Mouse (Mus musculus): ENCODE measurements around the gene S100pbp. TPM values are rescaled to one million over a fixed set of nuclear protein-coding genes. Genes with fewer than 3 reads are reported as not detected.

Gene S100pbp
- polyA plus RNA-seq, 1 experiment from 2014 or later = 20.7 TPM

GRCm38 (mm10) chr4:129108624-129109023 lies 80.9 kb downstream of the S100pbp start:
- Histone ChIP-seq H3K9ac (ENCODE audit: low read depth, low read length) (no peak overlapping the region), H3K4me1 (replicated peaks; ENCODE audit: control insufficient read depth, insufficient read depth, low read length) (peaks cover 8% of the 10 kb centered on the region; the same call in 1 of the 2 replicates), H3K4me3 (ENCODE audit: low read depth, low read length) (no peak overlapping the region), H3K27ac (ENCODE audit: low read depth, low read length) (no peak overlapping the region), H3K4me2 (replicated peaks; ENCODE audit: low read depth, low read length) (no peak overlapping the region), H3K9me3 (ENCODE audit: control insufficient read depth, low read length) (no peaks in the 10 kb centered on the region), H3K27me3 (ENCODE audit: control insufficient read depth, insufficient read depth, low read length) (peaks cover 19% of the 10 kb centered on the region), H3K36me3 (ENCODE audit: control insufficient read depth, insufficient read depth, low read length) (no peaks in the 10 kb centered on the region)
- 92% methylated on average over 7 of the region's 7 CpGs for WGBS
- ATAC-seq (ENCODE audit: low FRiP score) (no peak), DNase-seq (ENCODE audit: low spot score) (no peak)

- 69% methylated on average over 10 of the region's 10 CpGs for WGBS
- Histone ChIP-seq H3K27ac (ENCODE audit: low read depth, low read length) (no peak overlapping the region), H3K4me2 (replicated peaks; ENCODE audit: low read depth, low read length) (no peak overlapping the region), H3K4me1 (replicated peaks; ENCODE audit: control insufficient read depth, insufficient read depth, low read length) (peaks cover 5% of the 10 kb centered on the region; the same call in 1 of the 2 replicates), H3K36me3 (ENCODE audit: control insufficient read depth, insufficient read depth, low read length) (no peaks in the 10 kb centered on the region), H3K9ac (ENCODE audit: low read depth, low read length) (no peak overlapping the region), H3K9me3 (ENCODE audit: control insufficient read depth, low read length) (no peaks in the 10 kb centered on the region), H3K4me3 (ENCODE audit: low read depth, low read length) (no peak overlapping the region), H3K27me3 (ENCODE audit: control insufficient read depth, insufficient read depth, low read length) (peaks cover 19% of the 10 kb centered on the region)
- ATAC-seq (ENCODE audit: low FRiP score) (no peak), DNase-seq (ENCODE audit: low spot score) (no peak)
Observed at GRCm38 (mm10) chr4:129107348-129107899, 82.1 kb downstream of the S100pbp start.

GRCm38 (mm10) chr4:129106073-129106472 lies 83.5 kb downstream of the S100pbp start:
- Histone ChIP-seq H3K27me3 (ENCODE audit: control insufficient read depth, insufficient read depth, low read length) (peaks cover 19% of the 10 kb centered on the region), H3K9ac (ENCODE audit: low read depth, low read length) (no peak overlapping the region), H3K4me2 (replicated peaks; ENCODE audit: low read depth, low read length) (no peak overlapping the region), H3K4me1 (replicated peaks; ENCODE audit: control insufficient read depth, insufficient read depth, low read length) (peaks cover 5% of the 10 kb centered on the region; the same call in 1 of the 2 replicates), H3K36me3 (ENCODE audit: control insufficient read depth, insufficient read depth, low read length) (no peaks in the 10 kb centered on the region), H3K4me3 (ENCODE audit: low read depth, low read length) (no peak overlapping the region), H3K9me3 (ENCODE audit: control insufficient read depth, low read length) (no peaks in the 10 kb centered on the region), H3K27ac (ENCODE audit: low read depth, low read length) (no peak overlapping the region)
- DNase-seq (ENCODE audit: low spot score) (no peak), ATAC-seq (ENCODE audit: low FRiP score) (no peak)
- 19% methylated on average over 9 of the region's 9 CpGs for WGBS

- DNase-seq (ENCODE audit: low spot score) = no peak
- H3K9ac ChIP-seq (ENCODE audit: low read depth, low read length) = no peak within 1 kb of the TSS
Observed at GRCm38 (mm10) chr4:129105356-129105755, 84.2 kb downstream of the S100pbp start, which contains the start of gene Tmem54. Gene Tmem54, plus strand, starts transcription at chr4:129105548.

GRCm38 (mm10) chr4:129102133-129102829 lies 87.2 kb downstream of the S100pbp start:
- H3K27ac ChIP-seq (ENCODE audit: low read depth, low read length) = no peak overlapping the region
- no peak overlapping the region for H3K4me2 ChIP-seq (replicated peaks; ENCODE audit: low read depth, low read length)
- no peak for ATAC-seq (ENCODE audit: low FRiP score)
- WGBS = 88% methylated on average over 14 of the region's 14 CpGs
- H3K4me1 ChIP-seq (replicated peaks; ENCODE audit: control insufficient read depth, insufficient read depth, low read length) = peaks cover 5% of the 10 kb centered on the region; the same call in 1 of the 2 replicates
- H3K36me3 ChIP-seq (ENCODE audit: control insufficient read depth, insufficient read depth, low read length) = no peaks in the 10 kb centered on the region
- no peak overlapping the region for H3K4me3 ChIP-seq (ENCODE audit: low read depth, low read length)
- peaks cover 19% of the 10 kb centered on the region for H3K27me3 ChIP-seq (ENCODE audit: control insufficient read depth, insufficient read depth, low read length)
- DNase-seq (ENCODE audit: low spot score) = no peak
- H3K9ac ChIP-seq (ENCODE audit: low read depth, low read length) = no peak overlapping the region
- no peaks in the 10 kb centered on the region for H3K9me3 ChIP-seq (ENCODE audit: control insufficient read depth, low read length)

More at GRCm38 (mm10) chr4:129105356-129105755, 84.2 kb downstream of the S100pbp start, which contains the start of gene Tmem54:
- 2% methylated on average over 40 of the region's 40 CpGs for WGBS
- Histone ChIP-seq H3K27me3 (ENCODE audit: control insufficient read depth, insufficient read depth, low read length) (peaks cover 19% of the 10 kb centered on the region), H3K4me2 (replicated peaks; ENCODE audit: low read depth, low read length) (peak within 1 kb of the TSS; percentile 44), H3K4me3 (ENCODE audit: low read depth, low read length) (peak within 1 kb of the TSS; percentile 9; the same call in 1 of the 2 replicates), H3K27ac (ENCODE audit: low read depth, low read length) (no peak within 1 kb of the TSS), H3K4me1 (replicated peaks; ENCODE audit: control insufficient read depth, insufficient read depth, low read length) (peaks cover 5% of the 10 kb centered on the region; the same call in 1 of the 2 replicates), H3K9me3 (ENCODE audit: control insufficient read depth, low read length) (no peaks in the 10 kb centered on the region), H3K36me3 (ENCODE audit: control insufficient read depth, insufficient read depth, low read length) (no peaks in the 10 kb centered on the region)
- ATAC-seq (ENCODE audit: low FRiP score) = no peak

Other genes starting within 250 kb of the S100pbp start
- gene Azin2, start 227.3 kb downstream of the S100pbp start, polyA plus RNA-seq (2014; fragmentation: Nextera tagmentation; extraction: Ambion mirVana) = 10.8 and 12.5 TPM in 2 replicates
- gene Ak2, start 197.8 kb downstream of the S100pbp start, polyA plus RNA-seq (2014; fragmentation: Nextera tagmentation; extraction: Ambion mirVana) = 119 and 128 TPM in 2 replicates
- 10.7 and 11.1 TPM in 2 replicates for gene Rnf19b, start 131.5 kb downstream of the S100pbp start, polyA plus RNA-seq (2014; fragmentation: Nextera tagmentation; extraction: Ambion mirVana)
- 0.96 and 1.4 TPM in 2 replicates for gene Tmem54, start 84.2 kb downstream of the S100pbp start, polyA plus RNA-seq (2014; fragmentation: Nextera tagmentation; extraction: Ambion mirVana)
- gene Hpca, start 67.7 kb downstream of the S100pbp start, polyA plus RNA-seq (2014; fragmentation: Nextera tagmentation; extraction: Ambion mirVana) = 2.3 and 2.6 TPM in 2 replicates
- 2.5 and 3.2 TPM in 2 replicates for gene Fndc5, start 52.7 kb downstream of the S100pbp start, polyA plus RNA-seq (2014; fragmentation: Nextera tagmentation; extraction: Ambion mirVana)
- gene Yars, start within 50 bp of the S100pbp start, polyA plus RNA-seq (2014; fragmentation: Nextera tagmentation; extraction: Ambion mirVana) = 102 and 109 TPM in 2 replicates
- 3.2 and 3.6 TPM in 2 replicates for gene C77080, start 71.7 kb upstream of the S100pbp start, polyA plus RNA-seq (2014; fragmentation: Nextera tagmentation; extraction: Ambion mirVana)
- gene Sync, start 97.9 kb upstream of the S100pbp start, polyA plus RNA-seq (2014; fragmentation: Nextera tagmentation; extraction: Ambion mirVana) = 0.56 and 0.99 TPM in 2 replicates
- 505 and 518 TPM in 2 replicates for gene Rbbp4, start 145.6 kb upstream of the S100pbp start, polyA plus RNA-seq (2014; fragmentation: Nextera tagmentation; extraction: Ambion mirVana)
- 42.7 and 45.2 TPM in 2 replicates for gene Zbtb8os, start 146.0 kb upstream of the S100pbp start, polyA plus RNA-seq (2014; fragmentation: Nextera tagmentation; extraction: Ambion mirVana)
- gene Zbtb8a, start 188.4 kb upstream of the S100pbp start, polyA plus RNA-seq (2014; fragmentation: Nextera tagmentation; extraction: Ambion mirVana) = 8.1 and 11.5 TPM in 2 replicates

Measured in hindbrain, embryonic 11.5 days (tissue).